Mouse (Mus musculus): Measurements from ENCODE around the gene Galnt2. TPM values are rescaled to one million over a fixed set of nuclear protein-coding genes. Genes with fewer than 3 reads are reported as not detected.

Galnt2 gene
- polyA plus RNA-seq, 1 experiment from 2014 or later: 66.2 TPM

GRCm38 (mm10) chr8:124259146-124259545, 28.0 kb downstream of the Galnt2 start:
- no peaks in the 10 kb centered on the region for H3K36me3 ChIP-seq
- H3K27ac ChIP-seq: no peak overlapping the region
- no peak for ATAC-seq (ENCODE audit: insufficient number of reproducible peaks, insufficient read depth, low FRiP score, low TSS enrichment)
- no peak overlapping the region for H3K4me2 ChIP-seq (replicated peaks)
- no peaks in the 10 kb centered on the region for H3K27me3 ChIP-seq
- H3K4me3 ChIP-seq: no peak overlapping the region
- H3K9me3 ChIP-seq: no peaks in the 10 kb centered on the region
- H3K9ac ChIP-seq: no peak overlapping the region
- WGBS: 79% methylated on average over 4 of the region's 4 CpGs
- peaks cover 40% of the 10 kb centered on the region for H3K4me1 ChIP-seq

GRCm38 (mm10) chr8:124259925-124260324, 28.7 kb downstream of the Galnt2 start:
- Histone ChIP-seq H3K36me3 (no peaks in the 10 kb centered on the region), H3K9me3 (no peaks in the 10 kb centered on the region), H3K9ac (no peak overlapping the region), H3K27ac (no peak overlapping the region), H3K4me2 (replicated peaks) (no peak overlapping the region), H3K4me3 (no peak overlapping the region), H3K4me1 (peaks cover 45% of the 10 kb centered on the region), H3K27me3 (no peaks in the 10 kb centered on the region)
- no peak for ATAC-seq (ENCODE audit: insufficient number of reproducible peaks, insufficient read depth, low FRiP score, low TSS enrichment)
- 70% methylated on average over 7 of the region's 7 CpGs for WGBS

DNA sequence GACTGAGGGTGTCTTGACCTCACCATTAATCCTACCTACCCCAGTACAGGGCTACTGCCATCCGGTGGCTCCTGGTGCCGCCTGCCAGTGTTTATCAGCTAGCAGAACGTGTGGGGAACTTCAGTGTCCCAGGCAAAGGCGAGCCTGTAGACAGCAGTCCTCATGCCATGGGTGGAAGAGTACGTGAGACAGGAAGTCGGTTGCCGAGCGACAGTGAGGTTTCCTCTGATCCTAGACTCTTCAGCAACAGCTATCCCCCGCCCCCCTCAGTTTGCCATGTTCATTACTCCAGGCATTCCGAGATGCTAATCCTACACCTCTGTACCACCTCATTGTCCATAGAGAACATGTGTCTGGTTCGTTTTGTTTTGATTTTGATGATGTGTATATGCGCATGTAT, 29.2 kb downstream of the Galnt2 start:
- WGBS: 59% methylated on average over 12 of the region's 12 CpGs
- H3K4me1 ChIP-seq: peaks cover 46% of the 10 kb centered on the region
- no peaks in the 10 kb centered on the region for H3K27me3 ChIP-seq
- no peak overlapping the region for H3K9ac ChIP-seq
- no peak overlapping the region for H3K27ac ChIP-seq
- no peak overlapping the region for H3K4me2 ChIP-seq (replicated peaks)
- ATAC-seq (ENCODE audit: insufficient number of reproducible peaks, insufficient read depth, low FRiP score, low TSS enrichment): no peak
- no peak overlapping the region for H3K4me3 ChIP-seq
- H3K36me3 ChIP-seq: no peaks in the 10 kb centered on the region
- no peaks in the 10 kb centered on the region for H3K9me3 ChIP-seq

- peaks cover 33% of the 10 kb centered on the region for H3K4me1 ChIP-seq
- no peak overlapping the region for H3K9ac ChIP-seq
- no peak overlapping the region for H3K4me2 ChIP-seq (replicated peaks)
- 52% methylated on average over 9 of the region's 9 CpGs for WGBS
- no peaks in the 10 kb centered on the region for H3K9me3 ChIP-seq
- H3K4me3 ChIP-seq: no peak overlapping the region
- H3K36me3 ChIP-seq: no peaks in the 10 kb centered on the region
- H3K27ac ChIP-seq: no peak overlapping the region
- no peak for ATAC-seq (ENCODE audit: insufficient number of reproducible peaks, insufficient read depth, low FRiP score, low TSS enrichment)
- H3K27me3 ChIP-seq: no peaks in the 10 kb centered on the region
Observed at GRCm38 (mm10) chr8:124263058-124263457, 31.9 kb downstream of the Galnt2 start.

DNA sequence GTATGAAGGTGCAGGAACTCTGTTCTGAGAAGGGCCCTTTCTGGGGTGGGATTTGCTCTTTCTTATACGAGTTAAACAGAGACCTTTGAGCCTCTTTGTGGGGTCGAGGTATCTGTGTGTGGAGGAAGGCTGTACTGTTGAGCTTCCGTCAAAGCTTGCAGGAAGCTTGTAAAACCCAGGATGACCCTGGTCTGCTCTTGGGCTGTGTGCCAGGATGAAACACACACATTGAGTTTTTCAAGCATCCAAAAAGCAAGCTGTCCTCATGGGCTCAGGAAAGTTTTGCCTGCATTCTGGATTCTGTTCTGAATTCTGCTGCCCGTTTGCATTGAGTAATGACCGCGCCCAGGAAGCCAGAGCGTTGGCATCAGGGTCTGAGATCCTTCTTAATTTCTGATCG, 32.8 kb downstream of the Galnt2 start:
- H3K9ac ChIP-seq: no peak overlapping the region
- H3K4me1 ChIP-seq: peaks cover 33% of the 10 kb centered on the region
- H3K4me3 ChIP-seq: no peak overlapping the region
- H3K4me2 ChIP-seq (replicated peaks): no peak overlapping the region
- H3K27ac ChIP-seq: no peak overlapping the region
- H3K9me3 ChIP-seq: no peaks in the 10 kb centered on the region
- WGBS: 83% methylated on average over 8 of the region's 8 CpGs
- no peaks in the 10 kb centered on the region for H3K27me3 ChIP-seq
- H3K36me3 ChIP-seq: no peaks in the 10 kb centered on the region
- no peak for ATAC-seq (ENCODE audit: insufficient number of reproducible peaks, insufficient read depth, low FRiP score, low TSS enrichment)

GRCm38 (mm10) chr8:124264671-124265070, 33.5 kb downstream of the Galnt2 start:
- Histone ChIP-seq H3K9ac (no peak overlapping the region), H3K4me2 (replicated peaks) (no peak overlapping the region), H3K36me3 (no peaks in the 10 kb centered on the region), H3K27me3 (no peaks in the 10 kb centered on the region), H3K4me1 (peaks cover 33% of the 10 kb centered on the region), H3K27ac (no peak overlapping the region), H3K9me3 (no peaks in the 10 kb centered on the region), H3K4me3 (no peak overlapping the region)
- WGBS: 88% methylated on average over 12 of the region's 12 CpGs
- no peak for ATAC-seq (ENCODE audit: insufficient number of reproducible peaks, insufficient read depth, low FRiP score, low TSS enrichment)

- no peak for ATAC-seq (ENCODE audit: insufficient number of reproducible peaks, insufficient read depth, low FRiP score, low TSS enrichment)
- peaks cover 31% of the 10 kb centered on the region for H3K4me1 ChIP-seq
- no peak overlapping the region for H3K27ac ChIP-seq
- WGBS: 71% methylated on average over 2 of the region's 2 CpGs
- no peaks in the 10 kb centered on the region for H3K27me3 ChIP-seq
- no peak overlapping the region for H3K9ac ChIP-seq
- H3K36me3 ChIP-seq: no peaks in the 10 kb centered on the region
- H3K9me3 ChIP-seq: no peaks in the 10 kb centered on the region
- no peak overlapping the region for H3K4me2 ChIP-seq (replicated peaks)
- no peak overlapping the region for H3K4me3 ChIP-seq
Observed at GRCm38 (mm10) chr8:124265130-124265529, 33.9 kb downstream of the Galnt2 start.

DNA sequence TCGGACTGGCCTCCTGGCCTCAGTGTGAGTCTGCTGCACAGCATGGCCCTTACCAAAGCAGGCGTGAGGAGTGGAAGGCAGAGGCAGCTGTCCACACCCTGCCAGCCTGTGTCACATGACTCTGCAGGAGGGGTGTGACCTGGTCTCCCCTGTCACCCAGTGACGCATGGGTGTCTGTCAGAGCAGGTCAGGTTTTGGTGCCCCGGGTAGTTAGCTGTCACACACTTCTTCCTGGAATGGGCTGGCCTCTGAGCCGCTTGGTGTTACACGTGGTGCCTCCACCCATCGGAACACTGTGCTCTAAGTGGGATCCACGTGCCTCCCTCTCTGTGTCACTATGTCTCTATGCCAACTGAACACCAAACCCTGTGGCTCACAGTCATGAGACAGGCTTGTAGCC, 34.6 kb downstream of the Galnt2 start:
- WGBS: 76% methylated on average over 8 of the region's 8 CpGs
- Histone ChIP-seq H3K4me2 (replicated peaks) (no peak overlapping the region), H3K9ac (no peak overlapping the region), H3K9me3 (no peaks in the 10 kb centered on the region), H3K4me3 (no peak overlapping the region), H3K27ac (no peak overlapping the region), H3K36me3 (no peaks in the 10 kb centered on the region), H3K27me3 (no peaks in the 10 kb centered on the region), H3K4me1 (peaks cover 28% of the 10 kb centered on the region)
- ATAC-seq (ENCODE audit: insufficient number of reproducible peaks, insufficient read depth, low FRiP score, low TSS enrichment): no peak

DNA sequence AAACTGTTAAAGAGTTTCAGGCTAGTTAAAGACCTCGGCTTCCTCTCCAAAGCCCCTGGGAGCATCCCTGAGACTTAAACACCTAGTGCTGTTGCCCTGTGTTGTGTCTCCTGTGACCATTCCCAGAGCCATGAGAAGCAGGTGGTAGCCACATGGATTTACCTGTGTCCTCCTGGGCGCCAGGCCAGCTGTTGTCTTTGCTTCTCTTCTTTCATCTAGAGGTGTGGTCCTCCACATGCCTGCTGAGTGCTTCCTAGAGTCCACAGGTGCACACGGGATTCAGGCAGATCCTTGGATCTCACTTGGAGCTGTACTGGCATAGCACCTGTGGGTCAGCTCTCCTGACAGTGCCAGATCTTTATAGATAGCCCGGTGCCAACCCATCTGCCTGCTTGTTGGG, 36.0 kb downstream of the Galnt2 start:
- no peaks in the 10 kb centered on the region for H3K9me3 ChIP-seq
- WGBS: 79% methylated on average over 4 of the region's 4 CpGs
- no peaks in the 10 kb centered on the region for H3K36me3 ChIP-seq
- H3K4me1 ChIP-seq: peaks cover 28% of the 10 kb centered on the region
- H3K27ac ChIP-seq: no peak overlapping the region
- no peak overlapping the region for H3K4me3 ChIP-seq
- H3K27me3 ChIP-seq: no peaks in the 10 kb centered on the region
- no peak overlapping the region for H3K9ac ChIP-seq
- ATAC-seq (ENCODE audit: insufficient number of reproducible peaks, insufficient read depth, low FRiP score, low TSS enrichment): no peak
- no peak overlapping the region for H3K4me2 ChIP-seq (replicated peaks)

- Histone ChIP-seq H3K36me3 (no peaks in the 10 kb centered on the region), H3K4me3 (no peak overlapping the region), H3K4me1 (peaks cover 13% of the 10 kb centered on the region), H3K27me3 (no peaks in the 10 kb centered on the region), H3K4me2 (replicated peaks) (no peak overlapping the region), H3K27ac (no peak overlapping the region), H3K9me3 (no peaks in the 10 kb centered on the region), H3K9ac (no peak overlapping the region)
- 92% methylated on average over 6 of the region's 6 CpGs for WGBS
- ATAC-seq (ENCODE audit: insufficient number of reproducible peaks, insufficient read depth, low FRiP score, low TSS enrichment): no peak
Observed at GRCm38 (mm10) chr8:124270504-124270903, 39.3 kb downstream of the Galnt2 start.

DNA sequence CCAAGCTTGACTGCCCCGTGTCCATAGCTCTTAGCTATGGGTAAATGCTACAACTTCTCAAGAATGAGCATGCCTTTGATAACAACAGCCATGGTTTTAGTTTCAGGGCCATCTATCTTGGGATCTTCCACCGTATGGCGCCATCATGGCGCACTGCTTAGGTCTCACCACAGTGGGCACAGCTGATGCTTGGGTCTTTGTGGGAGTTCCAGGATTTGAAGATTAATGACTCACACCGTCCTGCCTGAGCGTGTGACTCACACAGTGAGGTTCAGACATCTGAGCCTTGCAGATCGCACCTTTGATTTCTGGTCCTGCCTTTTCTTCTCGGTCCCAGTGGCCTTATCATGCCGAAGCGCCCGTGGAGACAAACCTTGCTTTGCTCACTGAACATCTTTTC, 39.7 kb downstream of the Galnt2 start:
- H3K27me3 ChIP-seq: no peaks in the 10 kb centered on the region
- H3K9ac ChIP-seq: no peak overlapping the region
- no peak overlapping the region for H3K4me3 ChIP-seq
- 0 out of 2 replicates have a peak, but pooled peaks cover 1% of the 10 kb centered on the region for H3K9me3 ChIP-seq
- H3K36me3 ChIP-seq: peaks cover under 1% of the 10 kb centered on the region; the same call in 1 of the 2 replicates
- no peak for ATAC-seq (ENCODE audit: insufficient number of reproducible peaks, insufficient read depth, low FRiP score, low TSS enrichment)
- H3K4me1 ChIP-seq: peaks cover 10% of the 10 kb centered on the region
- 90% methylated on average over 11 of the region's 11 CpGs for WGBS
- H3K4me2 ChIP-seq (replicated peaks): no peak overlapping the region
- no peak overlapping the region for H3K27ac ChIP-seq

GRCm38 (mm10) chr8:124271518-124271917, 40.3 kb downstream of the Galnt2 start:
- H3K36me3 ChIP-seq: peaks cover 5% of the 10 kb centered on the region; the same call in 1 of the 2 replicates
- H3K9me3 ChIP-seq: 0 out of 2 replicates have a peak, but pooled peaks cover 4% of the 10 kb centered on the region
- no peak overlapping the region for H3K27ac ChIP-seq
- WGBS: 87% methylated on average over 12 of the region's 12 CpGs
- no peak for ATAC-seq (ENCODE audit: insufficient number of reproducible peaks, insufficient read depth, low FRiP score, low TSS enrichment)
- no peak overlapping the region for H3K4me3 ChIP-seq
- H3K27me3 ChIP-seq: no peaks in the 10 kb centered on the region
- H3K4me2 ChIP-seq (replicated peaks): no peak overlapping the region
- no peak overlapping the region for H3K9ac ChIP-seq
- H3K4me1 ChIP-seq: peaks cover 10% of the 10 kb centered on the region

- 52% methylated on average over 3 of the region's 3 CpGs for WGBS
- no peak for ATAC-seq (ENCODE audit: insufficient number of reproducible peaks, insufficient read depth, low FRiP score, low TSS enrichment)
- H3K4me1 ChIP-seq: peaks cover 10% of the 10 kb centered on the region
Observed at GRCm38 (mm10) chr8:124272792-124273191, 41.6 kb downstream of the Galnt2 start.

More at GRCm38 (mm10) chr8:124272792-124273191, 41.6 kb downstream of the Galnt2 start:
- no peak overlapping the region for H3K4me3 ChIP-seq
- no peak overlapping the region for H3K27ac ChIP-seq
- H3K36me3 ChIP-seq: peaks cover 5% of the 10 kb centered on the region; the same call in 1 of the 2 replicates
- 0 out of 2 replicates have a peak, but pooled peaks cover 4% of the 10 kb centered on the region for H3K9me3 ChIP-seq
- no peak overlapping the region for H3K4me2 ChIP-seq (replicated peaks)
- no peaks in the 10 kb centered on the region for H3K27me3 ChIP-seq
- H3K9ac ChIP-seq: no peak overlapping the region
